In the genomic region with DNA sequence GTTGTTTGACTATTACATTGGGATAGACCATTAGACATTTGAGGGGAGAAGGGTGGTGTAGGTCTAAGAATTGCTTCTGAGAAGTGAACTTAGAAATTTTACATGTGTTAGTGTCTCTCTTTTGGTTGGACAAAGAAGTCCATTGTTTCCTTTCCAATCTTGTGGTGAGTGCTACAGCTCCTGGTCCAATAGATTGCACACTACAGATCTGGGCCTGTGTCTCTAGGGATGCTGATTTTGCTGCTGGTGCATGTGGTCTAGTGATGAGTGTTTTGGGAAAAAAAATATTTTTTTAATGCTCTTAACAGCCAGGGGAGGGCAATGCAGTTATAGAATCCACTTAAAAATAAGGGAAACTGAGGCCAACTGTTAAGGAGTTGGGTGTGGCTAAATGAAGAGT, we compare ENCODE assay signal across 22 mouse cellular contexts.
DNase-seq lines count a peak whose midpoint lies in the region; ATAC-seq lines count a peak whose summit lies in the region.
"Had no signal": no experiment of that assay in that cellular context is flagged by ENCODE, and none has a peak within 500 bp of the region (broad histone marks: within the 10 kb centered on the region; RNA-seq: fewer than 3 reads in every experiment).

No protein-coding gene starts in this region.

- H3K9me3 ChIP-seq in midbrain, embryonic 13.5 days: no peaks in the 10 kb centered on the region
- H3K9me3 ChIP-seq in midbrain, embryonic 16.5 days (replicated peaks; ENCODE audit: control insufficient read depth, low read length, poor library complexity, severe bottlenecking): no peaks in the 10 kb centered on the region
- no peaks in the 10 kb centered on the region for H3K9me3 ChIP-seq in embryonic facial prominence, embryonic 10.5 days
- H3K9me3 ChIP-seq: embryonic facial prominence, embryonic 13.5 days; embryonic facial prominence, embryonic 15.5 days; forebrain, embryonic 10.5 days; forebrain, embryonic 12.5 days had no signal

- peaks cover 44% of the 10 kb centered on the region for H3K4me1 ChIP-seq in midbrain, embryonic 13.5 days (replicated peaks)
- H3K4me1 ChIP-seq in midbrain, embryonic 16.5 days (ENCODE audit: control insufficient read depth, insufficient read depth, low read length): peaks cover 9% of the 10 kb centered on the region
- peaks cover 7% of the 10 kb centered on the region; the same call in 1 of the 2 replicates for H3K4me1 ChIP-seq in embryonic facial prominence, embryonic 10.5 days
- H3K4me1 ChIP-seq: embryonic facial prominence, embryonic 13.5 days; embryonic facial prominence, embryonic 15.5 days had no signal

- H3K4me2 ChIP-seq in midbrain, embryonic 13.5 days (replicated peaks): no peak overlapping the region
- no peak overlapping the region for H3K4me2 ChIP-seq in midbrain, embryonic 16.5 days (ENCODE audit: low read length)
- H3K4me2 ChIP-seq: embryonic facial prominence, embryonic 13.5 days; embryonic facial prominence, embryonic 15.5 days; forebrain, embryonic 12.5 days had no signal

- no peak overlapping the region for H3K9ac ChIP-seq in midbrain, embryonic 13.5 days (replicated peaks)
- no peak overlapping the region for H3K9ac ChIP-seq in midbrain, embryonic 16.5 days (ENCODE audit: low read depth, low read length)
- H3K9ac ChIP-seq: embryonic facial prominence, embryonic 13.5 days; embryonic facial prominence, embryonic 15.5 days; forebrain, embryonic 12.5 days had no signal

- H3K36me3 ChIP-seq in midbrain, embryonic 13.5 days: no peaks in the 10 kb centered on the region
- no peaks in the 10 kb centered on the region for H3K36me3 ChIP-seq in midbrain, embryonic 16.5 days (ENCODE audit: control insufficient read depth, insufficient read depth, low read length)
- H3K36me3 ChIP-seq in embryonic facial prominence, embryonic 10.5 days (replicated peaks): no peaks in the 10 kb centered on the region
- H3K36me3 ChIP-seq: embryonic facial prominence, embryonic 13.5 days; embryonic facial prominence, embryonic 15.5 days; forebrain, embryonic 10.5 days; forebrain, embryonic 12.5 days had no signal

- ATAC-seq in midbrain, embryonic 13.5 days: no peak
- ATAC-seq in midbrain, embryonic 16.5 days: no peak
- ATAC-seq: activated CD4-positive, CD25-positive, alpha-beta regulatory T cell, adult 4 months; forebrain, embryonic 14.5 days; forebrain, embryonic 16.5 days; Patski had no signal

- H3K27me3 ChIP-seq in midbrain, embryonic 13.5 days: 0 out of 2 replicates have a peak, but pooled peaks cover 5% of the 10 kb centered on the region
- H3K27me3 ChIP-seq in midbrain, embryonic 16.5 days (ENCODE audit: control insufficient read depth, insufficient read depth, low read depth, low read length): no peaks in the 10 kb centered on the region
- no peaks in the 10 kb centered on the region for H3K27me3 ChIP-seq in embryonic facial prominence, embryonic 10.5 days (replicated peaks; ENCODE audit: low read depth, poor library complexity, severe bottlenecking)
- H3K27me3 ChIP-seq: embryonic facial prominence, embryonic 13.5 days; embryonic facial prominence, embryonic 15.5 days; Patski had no signal

- DNase-seq in heart, adult 11 months: peak; percentile 90
- no peak for DNase-seq in heart, postnatal 4 days
- no peak for DNase-seq in embryonic facial prominence, embryonic 10.5 days (ENCODE audit: low spot score)
- DNase-seq: adrenal gland, adult 8-10 months; adrenal gland, postnatal 14 days; adrenal gland, postnatal 36 days; cerebellum, adult 11-12 months; cerebellum, adult 2 months; cerebellum, adult 9-10 months; cerebellum, postnatal 10 days; cerebellum, postnatal 25 days had no signal

- H3K27ac ChIP-seq in midbrain, embryonic 13.5 days: peak overlapping the region; percentile 41; the same call in 1 of the 2 replicates
- H3K27ac ChIP-seq in midbrain, embryonic 16.5 days (ENCODE audit: low read length): no peak overlapping the region
- no peak overlapping the region for H3K27ac ChIP-seq in embryonic facial prominence, embryonic 10.5 days (replicated peaks)
- H3K27ac ChIP-seq: embryonic facial prominence, embryonic 13.5 days; embryonic facial prominence, embryonic 15.5 days; forebrain, embryonic 10.5 days; forebrain, embryonic 12.5 days had no signal

- no peak overlapping the region for H3K4me3 ChIP-seq in midbrain, embryonic 13.5 days (replicated peaks)
- H3K4me3 ChIP-seq in midbrain, embryonic 16.5 days (ENCODE audit: low read depth, low read length): no peak overlapping the region
- H3K4me3 ChIP-seq in embryonic facial prominence, embryonic 10.5 days: no peak overlapping the region
- H3K4me3 ChIP-seq: embryonic facial prominence, embryonic 13.5 days; embryonic facial prominence, embryonic 15.5 days; erythroblast, embryonic 14.5 days; forebrain, embryonic 10.5 days; forebrain, embryonic 12.5 days had no signal
